Mouse (Mus musculus) heart, postnatal 10 days (tissue): ENCODE measurements around the gene Plaur. TPM values are rescaled to one million over a fixed set of nuclear protein-coding genes. Genes with fewer than 3 reads are reported as not detected.

Source experiments
- DNase-seq, 2 experiments: peaks; one replicate each; pipeline ENCODE4 v3.0.0; 2021
- intact Hi-C: fragments of 180-260 bp; cut with DNase I; formaldehyde crosslinking; loops from one replicate; pipeline ENCODE4 v1.15.1; 2025
- total RNA-seq, 2 experiments: library from RNA; stranded (reverse); gene quantifications; 2 replicates each; pipeline ENCODE4 v1.2.3; 2021

The Plaur gene
- total RNA-seq, result 1 to 10 TPM; 4.2 to 6.1 TPM

DNA sequence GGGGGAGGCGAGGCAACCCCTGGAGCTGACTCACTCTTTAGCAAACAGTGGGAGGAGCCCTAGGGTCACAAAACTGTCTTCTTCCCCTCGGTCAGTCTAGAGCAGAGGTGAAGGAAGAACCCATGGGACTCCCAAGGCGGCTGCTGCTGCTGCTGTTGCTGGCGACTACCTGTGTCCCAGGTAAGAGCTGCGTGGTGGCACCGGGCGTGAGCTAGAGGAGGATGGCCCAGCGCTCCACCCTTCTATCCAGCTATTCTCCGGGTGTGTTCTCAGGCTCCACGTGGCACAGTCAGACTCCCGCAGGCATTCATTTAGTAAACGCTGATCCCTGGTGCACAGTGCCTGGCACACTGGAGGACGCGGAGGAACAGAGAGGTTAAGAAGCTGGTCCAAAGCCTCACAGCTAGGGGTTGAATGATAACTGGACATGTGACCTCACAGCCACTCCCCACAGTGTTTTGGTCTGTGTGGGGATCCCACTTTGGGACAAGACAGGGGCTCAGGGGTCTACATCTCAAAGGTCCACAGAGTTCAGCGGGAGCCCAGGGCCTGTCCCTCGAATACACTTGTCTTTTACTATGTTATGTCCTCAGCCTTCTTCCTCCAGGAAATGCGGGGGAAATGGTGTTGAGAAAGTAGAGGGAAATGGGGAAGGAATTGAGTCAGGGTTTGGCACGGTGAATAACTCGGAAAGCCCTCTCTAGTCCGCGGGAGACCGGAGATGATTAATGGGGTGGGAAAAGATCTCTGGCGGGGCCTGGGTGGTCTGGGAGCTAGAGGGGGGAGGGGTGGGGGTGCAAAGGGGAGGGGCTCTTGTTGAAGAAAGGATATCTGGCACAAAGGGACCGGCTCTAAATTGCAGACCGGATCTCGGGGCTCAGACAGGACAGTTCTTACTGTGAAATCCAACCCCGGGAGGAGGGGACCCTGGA, at the start of gene Plaur:
Plaur (plus strand) TSS at position 97 of the 932 bp plus-strand sequence.
- intact Hi-C loops, result no loop called here
- peak; percentile 56 to 58 for DNase-seq

DNA sequence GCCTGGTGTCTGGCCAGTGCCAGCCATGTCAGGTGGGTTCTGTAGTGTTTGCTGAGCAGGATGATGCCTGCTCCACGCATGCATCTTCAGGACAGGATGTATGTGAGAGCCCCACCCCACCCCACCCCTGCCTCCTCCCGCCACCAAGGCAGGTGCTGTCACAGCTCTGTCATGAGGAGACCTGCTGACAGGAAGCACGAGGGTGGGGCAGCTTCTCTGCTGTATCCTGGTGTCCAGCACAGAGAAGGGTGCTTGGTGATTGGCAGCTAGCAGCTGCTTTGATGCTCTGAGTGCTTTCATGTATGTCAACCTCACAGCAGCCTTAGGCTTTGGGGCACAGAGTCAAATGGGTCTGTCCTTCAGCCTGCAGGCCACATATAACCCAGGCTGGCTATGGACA, 48.7 kb upstream of the Plaur start:
- intact Hi-C loops, result no loop called here
- no peak for DNase-seq

DNA sequence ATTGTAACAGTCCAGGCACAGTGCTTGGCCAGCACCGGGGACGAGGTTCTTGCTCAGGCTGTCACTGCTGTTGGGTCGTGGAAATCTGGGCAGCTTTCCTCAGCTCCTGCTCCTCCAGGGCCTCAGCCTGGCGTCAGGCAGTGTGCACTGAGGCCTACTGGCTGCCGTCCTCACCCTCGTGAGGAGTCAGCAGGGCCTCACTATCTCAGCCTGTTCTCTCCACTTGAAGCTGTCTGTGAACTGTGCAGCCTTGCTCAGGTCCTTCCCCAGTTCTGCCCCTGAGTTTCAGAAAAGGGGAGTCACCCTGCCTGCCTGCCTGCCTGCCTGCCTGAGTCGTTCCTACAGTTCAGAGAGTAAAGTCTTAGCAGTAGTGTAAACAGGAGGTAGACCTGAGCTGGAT, 47.0 kb upstream of the Plaur start:
- intact Hi-C loops, result no loop called here
- peak in 1 of 2 experiments; percentile 20 for DNase-seq

DNA sequence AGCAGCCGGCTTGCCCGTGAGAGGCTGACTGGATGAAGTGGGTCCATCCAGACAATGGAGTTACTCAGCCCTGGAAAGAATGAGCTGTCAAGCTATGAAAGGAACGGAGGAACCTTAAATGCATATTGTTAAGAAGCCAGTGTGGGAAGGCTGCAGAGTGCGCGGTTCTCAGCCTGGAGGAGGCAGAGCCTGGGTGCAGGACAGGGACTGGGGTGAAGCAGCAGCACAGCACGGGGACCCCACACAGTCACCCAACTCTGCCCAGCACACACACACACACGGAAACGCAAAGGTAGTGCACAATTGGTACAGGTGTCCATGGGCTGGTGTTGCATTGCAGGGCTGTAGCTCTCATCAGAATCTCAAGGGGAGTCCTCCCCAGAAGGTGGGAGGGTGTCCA, 42.7 kb upstream of the Plaur start:
- intact Hi-C loops, result no loop called here
- DNase-seq, result no peak

DNA sequence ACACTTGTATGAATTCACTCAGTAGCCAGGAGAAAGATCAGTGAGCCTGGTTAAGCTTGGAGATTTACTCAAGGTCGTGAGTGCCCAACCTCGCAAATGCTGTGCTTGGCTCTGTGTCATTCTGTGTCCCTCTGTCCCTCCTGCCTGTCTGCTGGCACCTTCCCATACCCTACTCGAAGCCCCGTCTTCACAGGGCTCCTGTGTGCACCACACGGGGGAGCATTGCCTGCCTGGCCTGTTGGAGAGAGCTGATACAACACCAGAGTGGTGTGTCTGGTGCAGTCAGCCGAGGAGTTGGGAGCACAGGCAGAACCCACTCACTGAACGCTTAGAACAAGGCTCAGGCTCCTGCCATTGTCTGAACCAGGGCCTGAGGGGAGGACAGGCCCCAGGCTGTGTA, 40.6 kb upstream of the Plaur start:
- no peak for DNase-seq
- intact Hi-C loops, result no loop called here

DNA sequence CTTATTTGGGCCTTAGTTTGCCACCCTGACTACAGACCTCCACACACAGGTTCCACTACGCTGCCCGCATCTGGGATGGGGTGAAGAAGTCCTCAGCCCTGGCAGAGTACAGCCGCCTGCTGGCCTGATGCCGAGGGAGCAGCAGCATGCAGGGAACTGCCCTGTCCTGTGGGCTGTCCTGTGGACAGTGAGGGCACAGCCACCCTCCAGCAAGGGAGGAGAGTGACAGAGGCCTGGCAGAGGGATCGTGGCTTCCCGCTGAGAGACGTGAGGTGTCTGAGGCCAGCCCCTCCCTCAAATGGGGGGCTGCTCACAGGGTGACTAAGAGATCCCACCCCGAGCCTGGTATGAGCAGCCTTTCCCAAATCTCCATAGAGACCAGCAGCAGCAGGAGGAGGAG, 40.0 kb upstream of the Plaur start:
- intact Hi-C loops, result no loop called here
- DNase-seq, result no peak

DNA sequence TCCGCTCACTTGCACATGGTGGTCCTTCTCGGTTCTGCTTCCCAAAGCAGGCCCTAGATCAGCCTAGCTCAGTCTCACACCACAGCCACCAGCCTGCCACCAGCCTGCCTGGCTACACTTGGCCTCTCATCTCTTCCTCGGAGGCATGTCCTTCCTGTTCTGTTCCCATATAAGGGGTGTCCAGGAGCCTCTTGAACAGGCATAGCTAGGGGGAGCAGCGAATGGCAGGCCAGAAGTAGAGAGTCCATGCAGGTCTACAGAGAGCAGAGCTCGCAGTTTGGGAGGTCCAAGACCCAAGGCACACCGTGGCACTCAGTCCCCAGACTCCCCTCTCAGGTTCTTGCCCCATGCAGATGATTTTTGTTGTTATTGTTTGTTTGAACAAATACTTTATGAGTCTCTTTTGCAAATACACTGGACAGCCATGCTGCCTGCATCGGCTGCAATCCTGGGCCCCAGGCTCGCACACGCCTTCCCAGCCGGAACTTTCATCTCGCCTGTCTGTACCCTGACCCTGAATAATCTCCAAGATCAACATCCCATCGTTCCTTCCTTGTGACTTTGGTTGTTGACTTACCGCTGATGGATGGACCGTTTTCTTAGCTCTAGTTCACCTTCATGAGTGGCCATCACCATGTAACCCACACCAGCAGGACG, 39.0 kb upstream of the Plaur start:
- intact Hi-C loops, result no loop called here
- DNase-seq, result no peak

DNA sequence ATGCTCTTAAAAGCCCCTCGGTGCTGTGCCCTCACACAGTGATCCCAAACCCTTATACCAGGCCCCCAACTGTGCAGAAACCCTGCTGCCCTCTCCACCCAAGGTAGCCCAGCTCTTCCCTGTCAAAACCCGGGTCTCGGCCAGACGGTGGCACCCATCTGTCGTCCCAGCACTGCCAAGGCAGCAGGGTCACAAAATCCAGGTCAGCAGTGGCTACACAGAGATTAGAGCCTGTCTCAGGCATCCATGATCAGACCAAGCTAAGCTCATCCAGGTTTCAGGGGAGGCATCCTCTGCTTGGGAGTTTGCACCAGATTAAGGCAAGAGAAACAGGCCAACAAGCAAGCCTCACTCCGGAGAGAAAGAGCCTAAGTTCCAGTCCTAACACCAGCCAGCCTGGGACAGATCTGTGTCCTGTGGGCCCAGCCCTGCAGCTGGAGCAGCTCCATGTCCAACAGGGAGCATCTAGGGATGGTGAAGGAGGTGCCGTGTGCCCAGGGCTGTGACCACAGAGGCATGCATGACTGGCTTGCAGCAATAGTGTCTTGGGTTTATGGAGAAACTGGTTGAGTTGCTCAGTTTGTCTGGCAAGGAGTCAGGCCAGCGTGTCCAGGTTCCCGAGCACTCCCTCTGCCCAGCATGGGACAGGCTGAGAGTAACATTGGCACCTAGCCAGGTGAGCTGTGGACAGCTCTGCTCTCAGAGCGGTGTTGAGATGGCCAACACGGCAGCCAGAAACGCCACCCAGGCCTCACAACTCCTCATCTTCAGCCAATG, 38.1 kb upstream of the Plaur start:
- intact Hi-C loops, result no loop called here
- DNase-seq, result peak; percentile 75 to 76

DNA sequence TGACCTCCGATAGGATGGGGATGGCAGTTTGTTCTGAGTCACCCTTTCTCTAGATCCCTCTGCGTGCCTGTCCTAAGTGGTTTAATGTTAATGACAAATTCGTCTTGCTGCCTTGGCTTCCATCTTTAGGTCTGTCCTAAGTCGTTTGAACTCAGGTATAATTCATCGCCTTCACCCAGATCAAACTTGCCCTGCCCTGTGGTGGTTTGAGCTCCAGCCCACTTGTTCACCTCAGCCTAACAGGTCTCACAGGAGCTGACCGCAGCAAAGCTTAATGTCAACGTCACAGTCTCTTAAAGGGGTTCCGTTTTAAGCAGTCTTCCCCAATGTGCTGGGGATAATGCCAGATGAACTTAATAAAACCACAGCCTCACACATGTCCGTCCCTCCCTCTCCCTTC, 36.4 kb upstream of the Plaur start:
- DNase-seq, result no peak
- intact Hi-C loops, result no loop called here

DNA sequence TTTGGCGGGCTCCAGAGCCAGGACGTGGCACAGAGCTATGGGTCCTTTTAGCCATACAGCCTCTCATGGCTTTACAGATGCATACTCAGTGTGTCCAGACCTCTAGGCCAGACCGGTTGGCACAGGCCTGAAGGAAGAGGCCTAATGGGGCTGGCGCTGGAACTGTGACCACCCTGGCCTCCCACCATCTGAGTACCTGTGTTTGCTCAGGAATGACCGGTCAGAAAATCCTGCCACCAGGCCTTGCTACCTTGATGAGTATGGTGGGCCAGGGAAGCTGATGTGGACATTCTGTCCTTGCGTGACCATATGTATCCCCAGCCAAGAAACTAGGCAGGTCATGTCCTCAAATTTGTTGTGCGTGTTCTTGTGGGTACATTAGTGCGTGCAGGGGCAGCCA, 35.1 kb upstream of the Plaur start:
- intact Hi-C loops, result no loop called here
- no peak for DNase-seq

DNA sequence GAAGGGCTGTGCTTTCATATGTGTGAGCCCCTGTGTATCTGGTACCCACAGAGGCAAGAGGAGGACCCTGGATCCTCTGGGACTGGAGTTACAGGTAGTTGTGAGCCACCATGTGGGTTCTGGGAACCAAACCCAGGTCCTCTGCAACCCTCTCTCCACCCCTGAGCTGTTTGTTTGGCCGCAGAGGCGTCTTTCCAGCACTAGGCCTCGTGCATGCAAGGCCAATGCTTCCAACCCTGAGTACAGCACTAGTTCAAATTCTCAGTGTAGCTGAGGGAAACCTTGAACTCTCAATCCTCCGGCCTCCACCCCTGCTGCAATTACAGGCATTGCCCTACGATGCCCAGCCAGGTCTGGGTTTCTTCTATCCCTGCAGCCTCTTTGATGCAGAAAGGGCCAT, 33.6 kb upstream of the Plaur start:
- intact Hi-C loops, result no loop called here

DNA sequence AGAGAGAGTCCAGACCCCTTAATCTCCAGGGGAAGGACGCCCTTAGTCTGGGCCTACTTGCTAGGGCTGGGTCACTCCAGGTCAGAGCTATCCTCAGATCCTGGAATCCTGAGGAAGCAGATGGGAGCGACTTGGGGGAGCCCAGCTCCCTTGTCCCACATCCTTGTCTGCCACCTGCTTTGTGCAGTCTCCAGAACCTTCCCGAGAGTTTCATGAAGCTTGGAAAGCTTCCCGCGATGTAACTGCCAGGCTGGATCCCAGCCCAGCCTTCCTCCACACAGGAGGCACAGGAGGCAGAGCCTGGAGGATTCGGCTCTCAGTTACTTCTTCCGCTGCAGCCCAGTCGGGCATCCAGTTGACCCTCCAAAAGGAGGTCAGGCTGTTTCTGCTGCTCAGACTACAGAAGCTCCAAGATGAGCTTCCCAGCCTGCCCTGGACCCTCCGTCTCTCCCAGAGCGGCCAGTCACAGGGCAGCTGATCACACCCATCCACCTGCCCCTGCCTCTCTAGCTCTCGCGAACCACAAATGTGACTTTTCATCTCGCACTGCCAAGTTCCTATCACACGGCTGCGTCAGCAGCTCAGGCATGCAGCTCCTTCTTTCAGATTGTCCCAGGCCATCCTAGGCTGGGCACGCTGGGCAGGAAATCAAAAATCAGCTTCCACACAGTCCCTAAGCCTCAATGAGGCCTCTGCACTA, 32.7 kb upstream of the Plaur start:
- intact Hi-C loops, result no loop called here
- peak; percentile 60 to 68 for DNase-seq

More for the DNA sequence above, 33.6 kb upstream of the Plaur start:
- DNase-seq, result no peak

DNA sequence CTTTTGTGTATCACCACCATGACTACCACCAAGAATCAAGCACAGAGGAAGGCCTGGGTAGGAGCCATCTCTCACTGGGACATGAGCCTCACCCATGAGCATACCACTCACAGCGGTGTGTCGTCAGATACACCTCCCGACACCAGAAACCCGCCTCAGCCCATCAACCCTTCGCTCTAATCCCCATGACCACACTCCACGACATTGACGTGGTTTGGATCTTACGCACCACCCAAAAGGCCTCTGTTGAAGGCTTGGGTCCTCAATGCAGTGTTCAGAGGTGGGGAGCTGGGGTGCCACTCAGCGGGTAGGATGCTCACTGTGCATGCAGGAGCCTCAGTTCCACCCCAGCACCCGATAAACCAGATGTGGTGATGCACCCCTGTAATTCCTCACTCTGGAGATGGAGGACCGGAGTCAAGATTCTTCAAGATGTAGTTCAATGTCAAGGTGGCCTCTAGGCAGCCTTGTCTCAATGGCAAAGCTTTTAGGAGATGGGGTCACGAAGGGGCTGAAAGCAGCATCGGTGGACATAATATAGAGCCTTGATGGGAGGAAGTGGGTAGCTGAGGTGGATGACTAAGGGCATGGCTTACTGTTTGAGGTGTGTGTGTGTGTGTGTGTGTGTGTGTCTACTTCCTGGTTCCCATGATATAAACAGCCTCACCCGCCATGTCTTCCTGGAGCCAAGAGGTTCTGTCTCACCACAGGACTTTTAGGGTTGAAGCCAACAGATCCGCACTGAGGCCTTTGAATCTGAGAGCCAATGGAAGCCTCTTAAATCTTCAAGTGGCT, 31.5 kb upstream of the Plaur start:
- intact Hi-C loops, result no loop called here
- no peak for DNase-seq

DNA sequence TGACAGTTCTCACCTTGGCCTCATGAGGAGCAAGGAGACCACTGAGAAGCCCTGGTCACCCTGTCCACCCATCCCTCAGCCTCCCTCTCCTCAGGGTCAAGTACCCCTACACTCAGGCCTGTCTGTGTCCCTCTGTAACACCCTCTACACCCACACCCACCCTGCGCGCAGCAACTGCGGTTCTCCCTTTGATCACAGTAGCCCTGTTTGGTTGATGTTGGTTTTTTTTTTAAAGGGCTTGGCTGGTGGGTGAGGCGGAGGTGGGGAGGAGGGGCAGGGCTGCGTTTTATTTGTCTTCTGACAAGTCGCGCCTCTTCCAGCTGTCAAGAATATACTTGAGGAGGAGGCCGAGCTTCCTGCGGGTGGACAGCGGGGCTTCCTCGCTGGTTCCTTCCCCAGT, 30.6 kb upstream of the Plaur start:
- intact Hi-C loops, result no loop called here
- DNase-seq, result no peak

DNA sequence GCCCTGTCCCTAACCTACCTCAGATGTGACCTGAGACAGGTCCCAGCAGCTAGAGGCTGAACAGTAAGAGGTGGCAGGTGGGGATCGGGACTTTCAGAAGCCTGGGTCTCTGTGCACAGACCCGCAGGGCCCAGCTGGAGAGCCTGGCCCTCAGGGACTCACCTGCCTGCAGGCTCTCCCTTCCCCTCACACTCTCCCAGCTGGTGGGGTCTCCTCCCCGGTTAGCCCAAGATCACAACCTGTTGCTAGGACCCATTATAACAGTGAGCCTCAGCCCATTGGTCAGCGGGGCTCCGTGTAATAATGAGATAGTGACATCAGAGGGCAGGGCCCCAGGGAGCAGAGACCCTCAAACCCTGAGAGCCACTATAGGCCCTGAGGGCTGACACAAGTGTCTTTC, 27.0 kb upstream of the Plaur start:
- DNase-seq, result no peak
- intact Hi-C loops, result no loop called here

DNA sequence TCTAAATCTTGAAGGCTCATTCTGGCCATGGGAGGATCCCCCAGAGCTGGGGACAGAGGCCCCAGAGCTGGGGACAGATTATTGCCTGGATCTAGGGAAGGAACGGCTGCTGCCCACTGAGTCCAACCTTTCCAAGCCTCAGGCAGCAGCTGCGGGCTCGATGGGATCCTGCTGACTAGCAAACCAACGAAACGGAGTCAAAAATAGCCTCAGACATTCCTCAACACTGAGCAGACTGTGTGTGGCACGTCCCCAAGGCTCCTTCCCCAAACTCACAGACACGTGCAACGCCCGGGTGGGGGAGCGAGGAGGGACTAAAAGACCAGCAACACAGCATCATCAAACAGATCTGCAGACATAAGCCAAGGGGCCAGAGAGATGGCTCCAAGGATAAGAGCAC, 24.3 kb upstream of the Plaur start:
- peak; percentile 49 to 64 for DNase-seq
- intact Hi-C loops, result no loop called here

DNA sequence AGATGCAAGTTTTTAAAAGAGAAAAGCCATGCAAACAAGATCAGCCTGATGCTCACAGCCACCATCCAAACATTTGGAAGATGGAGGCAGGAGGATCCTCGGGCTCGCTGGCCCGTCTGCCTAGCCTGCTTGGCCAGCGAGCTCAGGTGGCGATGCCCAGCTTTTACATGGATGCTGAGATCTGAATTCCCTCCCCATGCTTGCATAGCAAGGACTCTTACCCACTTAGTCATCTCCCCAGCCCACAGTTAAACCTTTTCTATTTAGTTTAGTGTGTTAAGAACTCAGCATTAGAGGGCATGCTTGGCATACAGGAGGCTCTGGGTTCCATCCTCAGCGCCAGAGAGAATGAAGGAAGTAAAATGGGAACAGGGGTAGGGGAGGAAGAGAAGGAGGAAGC, 23.1 kb upstream of the Plaur start:
- no peak for DNase-seq

DNA sequence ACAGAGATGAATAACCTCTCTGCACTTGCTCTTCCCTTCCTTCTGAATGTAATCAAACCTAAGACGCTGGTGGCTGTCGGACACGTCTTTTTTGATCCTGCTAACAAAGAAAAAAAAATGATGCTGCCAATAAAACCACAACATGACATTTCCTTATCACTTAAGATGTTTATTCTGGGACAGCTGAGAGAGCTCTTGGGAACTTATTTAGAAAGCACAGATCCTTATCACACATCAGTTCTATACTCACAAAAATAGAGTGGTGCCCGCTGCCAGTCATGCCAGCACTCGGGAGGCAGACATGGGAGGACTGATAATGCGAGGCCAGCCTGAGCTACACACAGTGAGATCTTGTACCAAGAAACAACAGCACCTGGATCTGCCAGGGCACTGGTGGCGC, 22.4 kb upstream of the Plaur start:
- intact Hi-C loops, result loop anchor here (2.0 kb wide), 1 partner anchor 33 kb away; no protein-coding TSS in a partner anchor
- no peak for DNase-seq

More for the DNA sequence above, 23.1 kb upstream of the Plaur start:
- intact Hi-C loops, result no loop called here

DNA sequence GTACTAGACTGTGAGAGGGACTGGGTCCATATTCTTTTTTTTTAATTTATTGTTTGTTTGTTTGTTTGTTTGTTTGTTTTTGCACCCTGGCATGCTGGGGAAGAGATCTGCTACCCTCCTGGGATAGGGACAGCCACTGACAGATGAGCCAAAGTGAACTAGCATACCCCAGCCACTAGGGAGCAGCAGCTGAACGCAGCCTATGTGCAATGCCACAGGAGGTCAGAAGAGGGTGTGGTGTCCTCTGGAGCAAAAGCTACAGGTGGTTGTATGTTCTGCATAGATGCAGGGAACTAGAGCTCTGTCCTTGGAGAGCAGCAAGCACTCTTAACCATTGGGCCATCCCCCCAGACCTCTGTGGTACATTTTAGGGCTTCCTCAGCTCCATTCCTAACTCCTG, 20.5 kb upstream of the Plaur start:
- DNase-seq, result peak; percentile 70 to 79
- intact Hi-C loops, result loop anchor here (2.0 kb wide), 1 partner anchor 31 kb away; no protein-coding TSS in a partner anchor

DNA sequence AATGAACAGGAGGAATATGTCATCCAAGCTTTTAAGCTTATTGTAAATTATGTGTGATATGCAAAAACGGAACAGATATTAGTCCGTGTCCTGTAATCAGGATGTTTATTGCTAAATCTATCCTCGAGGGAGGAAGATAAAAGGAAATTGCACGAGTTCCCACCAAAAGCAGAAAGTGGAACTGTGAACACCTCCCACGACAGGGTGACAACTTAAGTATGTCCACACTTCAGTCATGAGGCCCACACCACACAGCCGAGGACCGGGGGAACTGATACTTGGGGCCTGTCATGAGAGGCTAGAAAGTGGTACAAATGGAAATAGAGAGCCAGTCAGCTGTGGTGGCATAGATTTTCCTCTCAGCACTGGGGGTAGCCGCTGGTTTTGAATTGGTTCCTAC, 20.0 kb upstream of the Plaur start:
- no peak for DNase-seq
- intact Hi-C loops, result no loop called here
